Mouse (Mus musculus): ENCODE data around the gene Trp53bp1. TPM values are rescaled to one million over a fixed set of nuclear protein-coding genes. Genes with fewer than 3 reads are reported as not detected.

Trp53bp1 gene
- polyA plus RNA-seq, 1 experiment from 2014 or later: 170 TPM

Other genes with a start within 250 kb of the Trp53bp1 start
- gene Epb42, start 234.3 kb downstream of the Trp53bp1 start, polyA plus RNA-seq (2015; fragmentation: Nextera tagmentation; extraction: Ambion mirVana): 0.16 and 0.25 TPM in 2 replicates
- gene Tgm5, start 185.6 kb downstream of the Trp53bp1 start, polyA plus RNA-seq (2015; fragmentation: Nextera tagmentation; extraction: Ambion mirVana): 0.07 and 0.09 TPM in 2 replicates
- not detected in 2 replicates for gene Tgm7, start 161.6 kb downstream of the Trp53bp1 start, polyA plus RNA-seq (2015; fragmentation: Nextera tagmentation; extraction: Ambion mirVana)
- 24.3 and 30.3 TPM in 2 replicates for gene Adal, start 131.0 kb downstream of the Trp53bp1 start, polyA plus RNA-seq (2015; fragmentation: Nextera tagmentation; extraction: Ambion mirVana)
- gene Lcmt2, start 130.8 kb downstream of the Trp53bp1 start, polyA plus RNA-seq (2015; fragmentation: Nextera tagmentation; extraction: Ambion mirVana): 20.3 and 20.4 TPM in 2 replicates
- 50.4 and 53.9 TPM in 2 replicates for gene Tubgcp4, start 100.8 kb downstream of the Trp53bp1 start, polyA plus RNA-seq (2015; fragmentation: Nextera tagmentation; extraction: Ambion mirVana)
- gene Zscan29, start 100.3 kb downstream of the Trp53bp1 start, polyA plus RNA-seq (2015; fragmentation: Nextera tagmentation; extraction: Ambion mirVana): 6.8 and 7.0 TPM in 2 replicates
- 17.0 and 20.1 TPM in 2 replicates for gene Map1a, start 18.2 kb upstream of the Trp53bp1 start, polyA plus RNA-seq (2015; fragmentation: Nextera tagmentation; extraction: Ambion mirVana)
- 23.3 and 24.5 TPM in 2 replicates for gene Ppip5k1, start 84.0 kb upstream of the Trp53bp1 start, polyA plus RNA-seq (2015; fragmentation: Nextera tagmentation; extraction: Ambion mirVana)
- 79.9 and 108 TPM in 2 replicates for gene Ckmt1, start 86.3 kb upstream of the Trp53bp1 start, polyA plus RNA-seq (2015; fragmentation: Nextera tagmentation; extraction: Ambion mirVana)
- gene Strc, start 115.8 kb upstream of the Trp53bp1 start, polyA plus RNA-seq (2015; fragmentation: Nextera tagmentation; extraction: Ambion mirVana): 0.03 and 0.04 TPM in 2 replicates
- gene Pdia3, start 142.4 kb upstream of the Trp53bp1 start, polyA plus RNA-seq (2015; fragmentation: Nextera tagmentation; extraction: Ambion mirVana): 377 and 397 TPM in 2 replicates
- gene Catsper2, start 142.4 kb upstream of the Trp53bp1 start, polyA plus RNA-seq (2015; fragmentation: Nextera tagmentation; extraction: Ambion mirVana): 4.1 and 6.0 TPM in 2 replicates
- 2.9 and 3.5 TPM in 2 replicates for gene Ell3, start 172.9 kb upstream of the Trp53bp1 start, polyA plus RNA-seq (2015; fragmentation: Nextera tagmentation; extraction: Ambion mirVana)
- 247 and 265 TPM in 2 replicates for gene Serf2, start 177.8 kb upstream of the Trp53bp1 start, polyA plus RNA-seq (2015; fragmentation: Nextera tagmentation; extraction: Ambion mirVana)
- gene Hypk, start 181.9 kb upstream of the Trp53bp1 start, polyA plus RNA-seq (2015; fragmentation: Nextera tagmentation; extraction: Ambion mirVana): 103 and 110 TPM in 2 replicates
- 1.6 and 1.7 TPM in 2 replicates for gene Serinc4, start 185.4 kb upstream of the Trp53bp1 start, polyA plus RNA-seq (2015; fragmentation: Nextera tagmentation; extraction: Ambion mirVana)
- gene Mfap1b, start 202.7 kb upstream of the Trp53bp1 start, polyA plus RNA-seq (2015; fragmentation: Nextera tagmentation; extraction: Ambion mirVana): 75.4 and 80.1 TPM in 2 replicates
- 29.7 and 32.2 TPM in 2 replicates for gene Mfap1a, start 235.3 kb upstream of the Trp53bp1 start, polyA plus RNA-seq (2015; fragmentation: Nextera tagmentation; extraction: Ambion mirVana)
- 3.2 and 4.1 TPM in 2 replicates for gene Wdr76, start 235.3 kb upstream of the Trp53bp1 start, polyA plus RNA-seq (2015; fragmentation: Nextera tagmentation; extraction: Ambion mirVana)